Mouse (Mus musculus): ENCODE data around the gene Rarres2. TPM values are rescaled to one million over a fixed set of nuclear protein-coding genes. Genes with fewer than 3 reads are reported as not detected.
A peak's percentile ranks its signal among the peaks of the same experiment; 100 is the strongest.

Gene Rarres2
- polyA plus RNA-seq, 1 experiment = 179 TPM

DNA sequence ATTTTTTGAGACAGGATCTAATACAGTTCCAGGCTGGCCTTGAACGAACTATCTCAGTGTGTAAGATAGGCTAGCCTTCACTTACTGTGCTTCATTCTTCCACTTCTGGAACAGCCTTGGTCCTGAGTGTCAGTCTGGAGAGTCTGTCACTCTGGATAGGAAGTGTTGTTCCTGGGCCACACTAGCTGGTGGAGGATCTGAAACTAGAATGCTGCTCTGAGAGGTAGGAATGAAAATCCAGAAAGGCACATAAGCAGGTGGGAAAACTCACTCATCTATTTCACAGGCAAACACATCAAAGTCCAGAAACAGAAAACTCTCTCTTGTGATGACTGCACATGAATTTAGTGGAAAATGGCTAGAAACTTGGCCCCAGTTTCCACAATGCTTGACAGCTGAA lies 28.0 kb upstream of the Rarres2 start:
- TF ChIP-seq POLR2A (IDR thresholded peaks at IDR 0.05; ENCODE audit: borderline replicate concordance, extremely low read depth, low read depth, low read length) (no peak), CTCF (IDR thresholded peaks at IDR 0.05; ENCODE audit: insufficient read depth, low read length) (no peak)
- 94% methylated on average over 1 of the region's 1 CpGs for WGBS
- no peak for DNase-seq
- Histone ChIP-seq H3K4me3 (replicated peaks; ENCODE audit: extremely low read depth, low read depth, low read length) (no peak overlapping the region), H3K4me1 (ENCODE audit: control insufficient read depth, insufficient read depth, low read length) (peaks cover 3% of the 10 kb centered on the region; the same call in 1 of the 2 replicates)

DNA sequence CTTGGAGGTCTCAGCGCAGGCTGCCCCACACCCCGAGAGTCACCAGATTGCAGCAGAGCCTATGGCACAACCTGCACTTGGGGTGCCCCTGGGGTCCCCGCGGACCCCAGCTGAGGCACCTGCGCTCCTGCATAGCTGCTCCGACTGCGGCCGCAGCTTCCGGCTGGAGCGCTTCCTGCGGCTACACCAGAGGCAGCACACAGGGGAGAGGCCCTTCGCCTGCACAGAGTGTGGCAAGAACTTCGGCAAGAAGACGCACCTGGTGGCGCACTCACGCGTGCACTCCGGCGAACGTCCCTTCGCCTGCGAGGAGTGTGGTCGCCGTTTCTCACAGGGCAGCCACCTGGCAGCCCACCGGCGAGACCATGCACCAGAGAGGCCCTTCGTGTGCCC lies 24.6 kb upstream of the Rarres2 start:
- WGBS = 98% methylated on average over 27 of the region's 27 CpGs
- TF ChIP-seq CTCF (IDR thresholded peaks at IDR 0.05; ENCODE audit: insufficient read depth, low read length) (no peak), POLR2A (IDR thresholded peaks at IDR 0.05; ENCODE audit: borderline replicate concordance, extremely low read depth, low read depth, low read length) (no peak)
- no peak for DNase-seq
- peaks cover 3% of the 10 kb centered on the region; the same call in 1 of the 2 replicates for H3K4me1 ChIP-seq (ENCODE audit: control insufficient read depth, insufficient read depth, low read length)
- no peak overlapping the region for H3K4me3 ChIP-seq (replicated peaks; ENCODE audit: extremely low read depth, low read depth, low read length)

DNA sequence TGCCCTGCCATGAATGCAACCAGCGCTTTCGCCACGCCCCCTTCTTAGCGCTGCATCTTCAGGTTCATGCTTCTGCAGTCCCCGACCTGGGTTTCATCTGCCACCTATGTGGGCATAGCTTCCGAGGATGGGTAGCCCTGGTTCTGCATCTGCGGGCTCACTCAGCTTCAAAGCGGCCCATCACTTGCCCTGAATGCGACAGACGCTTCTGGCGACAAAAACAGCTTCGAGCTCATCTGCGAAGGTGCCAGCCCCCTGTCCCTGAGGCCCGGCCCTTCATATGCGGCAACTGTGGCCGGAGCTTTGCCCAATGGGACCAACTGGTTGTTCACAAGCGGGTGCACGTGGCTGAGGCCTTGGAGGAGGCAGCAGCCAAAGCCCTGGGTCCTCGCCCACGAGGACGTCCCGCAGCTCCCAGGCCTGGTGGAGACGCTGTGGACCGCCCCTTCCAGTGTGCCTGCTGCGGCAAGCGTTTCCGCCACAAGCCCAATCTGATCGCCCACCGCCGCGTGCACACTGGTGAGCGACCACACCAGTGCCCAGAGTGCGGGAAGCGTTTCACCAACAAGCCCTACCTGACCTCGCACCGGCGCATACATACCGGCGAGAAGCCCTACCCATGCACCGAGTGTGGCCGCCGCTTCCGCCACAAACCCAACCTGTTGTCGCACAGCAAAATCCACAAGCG lies 24.1 kb upstream of the Rarres2 start:
- H3K4me1 ChIP-seq (ENCODE audit: control insufficient read depth, insufficient read depth, low read length) = peaks cover 3% of the 10 kb centered on the region; the same call in 1 of the 2 replicates
- no peak for TF ChIP-seq CTCF (IDR thresholded peaks at IDR 0.05; ENCODE audit: insufficient read depth, low read length)
- no peak for TF ChIP-seq POLR2A (IDR thresholded peaks at IDR 0.05; ENCODE audit: borderline replicate concordance, extremely low read depth, low read depth, low read length)
- 98% methylated on average over 45 of the region's 45 CpGs for WGBS
- DNase-seq = no peak
- H3K4me3 ChIP-seq (replicated peaks; ENCODE audit: extremely low read depth, low read depth, low read length) = no peak overlapping the region

GRCm38 (mm10) chr6:48595278-48595677 lies 22.7 kb upstream of the Rarres2 start:
- Histone ChIP-seq H3K4me1 (ENCODE audit: control insufficient read depth, insufficient read depth, low read length) (0 out of 2 replicates have a peak, but pooled peaks cover 3% of the 10 kb centered on the region), H3K4me3 (replicated peaks; ENCODE audit: extremely low read depth, low read depth, low read length) (no peak overlapping the region)
- DNase-seq = no peak
- WGBS = 70% methylated on average over 1 of the region's 1 CpGs
- no peak for TF ChIP-seq CTCF (IDR thresholded peaks at IDR 0.05; ENCODE audit: insufficient read depth, low read length)
- TF ChIP-seq POLR2A (IDR thresholded peaks at IDR 0.05; ENCODE audit: borderline replicate concordance, extremely low read depth, low read depth, low read length) = no peak

DNA sequence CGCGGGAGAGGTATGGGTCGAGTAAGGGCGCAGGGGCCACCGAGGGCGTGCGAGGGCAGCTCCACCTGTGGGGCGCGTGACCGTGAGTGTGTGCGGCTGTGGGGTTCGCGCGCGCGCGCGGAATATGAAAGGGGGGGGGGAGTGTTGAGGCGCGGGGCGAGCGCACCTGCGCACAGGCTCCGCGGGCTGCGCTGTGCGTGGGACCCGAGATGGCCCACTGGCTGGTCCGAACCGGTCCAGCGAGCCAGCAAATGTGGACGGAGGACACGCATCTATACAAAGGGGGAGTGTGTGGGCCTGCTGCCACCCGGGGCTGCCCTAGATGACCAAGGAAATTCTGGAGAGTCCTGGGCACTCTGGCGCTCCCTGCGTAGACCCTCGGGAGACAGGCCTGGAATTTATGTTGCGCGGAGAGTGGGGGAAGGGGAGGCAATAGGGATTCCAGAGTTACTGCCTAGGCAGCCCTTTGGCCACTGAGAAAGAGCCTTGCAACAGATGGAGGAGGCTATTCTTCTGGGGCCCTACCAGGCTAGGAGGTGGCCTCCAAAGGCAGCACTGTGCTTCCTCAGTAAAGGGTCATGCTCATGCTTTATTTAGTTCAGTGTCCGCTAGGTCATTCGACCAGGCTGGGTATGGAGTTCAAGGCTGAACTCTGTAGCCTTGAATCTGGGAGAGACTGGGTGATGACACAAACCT lies 21.6 kb upstream of the Rarres2 start:
- no peak for DNase-seq
- TF ChIP-seq CTCF (IDR thresholded peaks at IDR 0.05; ENCODE audit: insufficient read depth, low read length) (no peak), POLR2A (IDR thresholded peaks at IDR 0.05; ENCODE audit: borderline replicate concordance, extremely low read depth, low read depth, low read length) (no peak)
- 0 out of 2 replicates have a peak, but pooled peaks cover 3% of the 10 kb centered on the region for H3K4me1 ChIP-seq (ENCODE audit: control insufficient read depth, insufficient read depth, low read length)
- peak overlapping the region; percentile 88 for H3K4me3 ChIP-seq (replicated peaks; ENCODE audit: extremely low read depth, low read depth, low read length)
- WGBS = 2% methylated on average over 40 of the region's 41 CpGs

DNA sequence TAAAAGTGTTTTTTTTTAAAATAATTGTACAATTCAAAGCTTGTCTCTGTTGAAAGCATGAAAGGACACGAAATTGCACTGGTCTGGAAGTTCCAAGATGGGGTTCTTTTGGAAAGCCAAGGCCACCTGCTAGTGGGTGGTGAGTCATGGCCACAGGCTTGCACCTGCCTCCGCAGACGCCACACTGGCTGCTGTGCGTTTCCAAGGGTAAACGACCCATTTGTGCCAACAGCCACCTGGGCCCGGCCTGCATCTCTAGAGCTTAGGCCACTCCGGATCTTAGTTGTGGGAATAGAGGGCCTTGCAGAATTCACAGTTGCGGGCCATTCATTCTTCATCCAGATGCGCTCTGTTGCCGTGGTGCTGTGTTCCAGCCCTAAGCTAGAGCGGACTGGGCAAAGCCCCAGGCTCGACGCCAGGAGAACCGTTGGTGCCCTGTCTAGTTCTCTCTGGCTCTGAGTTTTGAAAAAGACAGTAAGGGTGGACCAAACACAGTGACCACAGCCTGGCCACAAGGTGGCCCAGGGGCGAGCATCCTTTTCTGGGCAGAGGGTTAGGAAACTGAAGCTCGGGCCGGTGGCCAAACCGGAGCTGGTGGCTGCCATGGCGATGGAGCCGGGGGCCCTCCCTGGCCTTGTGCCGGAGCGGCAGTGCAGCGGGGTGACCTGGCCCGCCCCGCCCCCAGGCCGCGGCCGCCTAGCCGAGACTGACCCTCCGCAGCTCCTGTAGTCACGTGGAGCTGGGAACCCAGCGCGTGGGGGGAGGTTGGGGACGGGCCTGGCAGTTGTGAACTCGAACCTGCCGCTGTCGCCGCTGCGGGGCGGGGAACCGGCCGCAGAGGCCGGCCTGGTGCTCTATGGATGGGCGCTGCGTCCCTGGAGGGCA lies 20.8 kb upstream of the Rarres2 start, which contains the start of the genes Repin1 and Gm44965:
Repin1 (plus strand) TSS at position 726 of the 885 bp plus-strand sequence.
Gm44965 (plus strand) TSS at position 784 of the 885 bp plus-strand sequence.
- Histone ChIP-seq H3K4me3 (replicated peaks; ENCODE audit: extremely low read depth, low read depth, low read length) (peak within 1 kb of the TSS; percentile 88), H3K4me1 (ENCODE audit: control insufficient read depth, insufficient read depth, low read length) (0 out of 2 replicates have a peak, but pooled peaks cover 3% of the 10 kb centered on the region)
- peak; percentile 94 for DNase-seq

GRCm38 (mm10) chr6:48591871-48592270 lies 19.3 kb upstream of the Rarres2 start:
- no peak for DNase-seq
- TF ChIP-seq POLR2A (IDR thresholded peaks at IDR 0.05; ENCODE audit: borderline replicate concordance, extremely low read depth, low read depth, low read length) = no peak
- TF ChIP-seq CTCF (IDR thresholded peaks at IDR 0.05; ENCODE audit: insufficient read depth, low read length) = no peak
- H3K4me3 ChIP-seq (replicated peaks; ENCODE audit: extremely low read depth, low read depth, low read length) = no peak overlapping the region
- 0 out of 2 replicates have a peak, but pooled peaks cover 3% of the 10 kb centered on the region for H3K4me1 ChIP-seq (ENCODE audit: control insufficient read depth, insufficient read depth, low read length)
- WGBS = 81% methylated on average over 6 of the region's 6 CpGs

More for the DNA sequence above, 20.8 kb upstream of the Rarres2 start, which contains the start of the genes Repin1 and Gm44965:
- WGBS = 8% methylated on average over 42 of the region's 45 CpGs
- TF ChIP-seq POLR2A (IDR thresholded peaks at IDR 0.05; ENCODE audit: borderline replicate concordance, extremely low read depth, low read depth, low read length) (peak; percentile 43; the same call in 1 of the 2 replicates), CTCF (IDR thresholded peaks at IDR 0.05; ENCODE audit: insufficient read depth, low read length) (0 out of 2 replicates have a peak, but pooled peaks have one; percentile 20)

GRCm38 (mm10) chr6:48591221-48591845 lies 18.7 kb upstream of the Rarres2 start:
- Histone ChIP-seq H3K4me3 (replicated peaks; ENCODE audit: extremely low read depth, low read depth, low read length) (no peak overlapping the region), H3K4me1 (ENCODE audit: control insufficient read depth, insufficient read depth, low read length) (0 out of 2 replicates have a peak, but pooled peaks cover 3% of the 10 kb centered on the region)
- 82% methylated on average over 3 of the region's 3 CpGs for WGBS
- no peak for DNase-seq
- TF ChIP-seq CTCF (IDR thresholded peaks at IDR 0.05; ENCODE audit: insufficient read depth, low read length) (no peak), POLR2A (IDR thresholded peaks at IDR 0.05; ENCODE audit: borderline replicate concordance, extremely low read depth, low read depth, low read length) (no peak)
